Mouse (Mus musculus): Measurements from ENCODE around the gene Gm10638.

Gm10638 gene

GRCm38 (mm10) chr8:86786498-86786897, 41.0 kb downstream of the Gm10638 start:
- DNase-seq (ENCODE audit: extremely low read depth, low read depth): no peak

- DNase-seq (ENCODE audit: extremely low read depth, low read depth): no peak
These were observed 42.5 kb downstream of the Gm10638 start for GRCm38 (mm10) chr8:86787891-86788420.

GRCm38 (mm10) chr8:86789576-86789975, 44.1 kb downstream of the Gm10638 start:
- no peak for DNase-seq (ENCODE audit: extremely low read depth, low read depth)

DNA sequence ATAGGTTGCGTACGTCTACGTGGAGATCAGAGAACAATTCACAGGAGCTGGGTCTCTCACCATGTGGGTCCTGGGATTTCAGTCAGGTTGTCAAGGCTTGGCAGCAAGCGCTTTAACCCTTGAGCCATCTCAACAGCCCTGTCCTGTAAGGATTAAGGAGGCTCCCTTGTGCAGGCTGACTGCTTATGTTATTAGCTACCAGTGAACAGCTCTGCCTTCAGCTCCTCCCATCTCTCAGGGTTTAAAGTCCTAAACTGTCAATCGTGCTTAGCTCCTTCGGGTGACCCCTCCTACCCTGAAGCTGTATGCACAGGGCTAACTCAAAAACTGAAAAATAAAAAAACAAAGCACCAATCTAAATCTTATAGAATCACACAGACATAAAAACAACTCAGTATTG, 46.0 kb downstream of the Gm10638 start:
- no peak for DNase-seq (ENCODE audit: extremely low read depth, low read depth)

GRCm38 (mm10) chr8:86794716-86795115, 49.2 kb downstream of the Gm10638 start:
- DNase-seq (ENCODE audit: extremely low read depth, low read depth): no peak
